Mouse (Mus musculus) C2C12 (cell line): ENCODE measurements around the gene Emid1. TPM values are rescaled to one million over a fixed set of nuclear protein-coding genes. Genes with fewer than 3 reads are reported as not detected.
A peak's percentile ranks its signal among the peaks of the same experiment; 100 is the strongest.

ENCODE experiments used
- H3K27me3 ChIP-seq: one replicate; pipeline ENCODE4 v1.6.1; 2011; ENCODE audit not compliant: control insufficient read depth, insufficient read depth, insufficient read length
- H3K36me3 ChIP-seq: one replicate; pipeline ENCODE4 v1.6.1; 2011; ENCODE audit not compliant: control insufficient read depth, insufficient read depth
- H3K4me3 ChIP-seq: one replicate; pipeline ENCODE4 v1.5.1; 2011; ENCODE audit warnings: mild to moderate bottlenecking, control low read depth; ENCODE audit not compliant: poor library complexity, insufficient read depth, severe bottlenecking
- H3K79me2 ChIP-seq: one replicate; pipeline ENCODE4 v1.6.1; 2011; ENCODE audit not compliant: control insufficient read depth, insufficient read depth
- H3K79me3 ChIP-seq: one replicate; pipeline ENCODE4 v1.6.1; 2011; ENCODE audit warnings: low read depth, control low read depth
- H3ac ChIP-seq: one replicate; pipeline ENCODE3; 2011; ENCODE audit warnings: low read depth; ENCODE audit not compliant: control insufficient read depth, insufficient read length
- CEBPB ChIP-seq: IDR thresholded peaks from one replicate; pipeline ENCODE4 v1.6.1; 2011; ENCODE audit warnings: low read depth, mild to moderate bottlenecking, control low read depth, moderate library complexity
- CTCF ChIP-seq: IDR thresholded peaks from one replicate; pipeline ENCODE4 v1.5.1; 2011; ENCODE audit not compliant: control insufficient read depth, insufficient read depth, insufficient read length
- FOSL1 ChIP-seq: IDR thresholded peaks from one replicate; pipeline ENCODE4 v1.8.0; 2011; ENCODE audit warnings: mild to moderate bottlenecking, low read length; ENCODE audit not compliant: poor library complexity, insufficient read depth, severe bottlenecking
- MAX ChIP-seq: IDR thresholded peaks from one replicate; pipeline ENCODE4 v1.6.1; 2011; ENCODE audit warnings: mild to moderate bottlenecking, control low read depth
- MYOD1 ChIP-seq: IDR thresholded peaks from one replicate; pipeline ENCODE4 v1.6.1; 2011; ENCODE audit warnings: low read depth; ENCODE audit not compliant: control insufficient read depth, insufficient read length
- MYOG ChIP-seq: IDR thresholded peaks from one replicate; pipeline ENCODE4 v1.6.1; 2011; ENCODE audit not compliant: control insufficient read depth, insufficient read length; ENCODE audit errors: extremely low read depth
- USF1 ChIP-seq: IDR thresholded peaks from one replicate; pipeline ENCODE4 v1.6.1; 2011; ENCODE audit warnings: low read depth, mild to moderate bottlenecking, control low read depth, moderate library complexity
- polyA plus RNA-seq: library from polyadenylated mRNA; unstranded; fragments of >200 nt; fragmentation: generic; extraction: Trizol; gene quantifications from one replicate; pipeline ENCODE4 v1.2.1, GENCODE M21; 2012; ENCODE audit warnings: missing spikeins

Emid1 gene
- polyA plus RNA-seq, 1 experiment, result 0.02 TPM

DNA sequence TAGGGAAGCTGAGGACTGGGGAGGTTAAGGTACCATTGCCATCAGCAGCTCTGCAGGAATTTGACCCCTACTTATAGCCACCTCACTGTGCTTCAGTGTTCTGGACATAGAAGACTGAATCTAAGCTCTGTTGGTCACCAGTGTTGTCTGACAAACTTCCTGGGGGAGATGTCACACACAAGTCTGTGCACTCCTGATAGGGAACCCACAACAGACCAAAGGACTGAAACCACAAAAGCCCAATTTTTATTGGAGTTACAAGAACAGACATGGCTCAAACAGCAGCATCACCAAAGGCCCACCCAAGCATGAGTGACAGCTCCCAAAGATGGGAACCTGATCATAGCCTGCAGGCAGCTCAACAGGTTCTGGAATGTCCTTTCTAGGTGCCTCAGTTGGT, 85.0 kb downstream of the Emid1 start:
- no peaks in the 10 kb centered on the region for H3K27me3 ChIP-seq
- peaks cover 16% of the 10 kb centered on the region for H3K79me3 ChIP-seq
- no peak for TF ChIP-seq FOSL1
- no peak for TF ChIP-seq USF1
- TF ChIP-seq MAX, result no peak
- no peak for TF ChIP-seq MYOG
- TF ChIP-seq MYOD1, result no peak
- no peak for TF ChIP-seq CTCF
- TF ChIP-seq CEBPB, result no peak
- H3K36me3 ChIP-seq, result peaks cover 44% of the 10 kb centered on the region
- H3K79me2 ChIP-seq, result peaks cover 30% of the 10 kb centered on the region
- no peak overlapping the region for H3K4me3 ChIP-seq
- no peak overlapping the region for H3ac ChIP-seq

DNA sequence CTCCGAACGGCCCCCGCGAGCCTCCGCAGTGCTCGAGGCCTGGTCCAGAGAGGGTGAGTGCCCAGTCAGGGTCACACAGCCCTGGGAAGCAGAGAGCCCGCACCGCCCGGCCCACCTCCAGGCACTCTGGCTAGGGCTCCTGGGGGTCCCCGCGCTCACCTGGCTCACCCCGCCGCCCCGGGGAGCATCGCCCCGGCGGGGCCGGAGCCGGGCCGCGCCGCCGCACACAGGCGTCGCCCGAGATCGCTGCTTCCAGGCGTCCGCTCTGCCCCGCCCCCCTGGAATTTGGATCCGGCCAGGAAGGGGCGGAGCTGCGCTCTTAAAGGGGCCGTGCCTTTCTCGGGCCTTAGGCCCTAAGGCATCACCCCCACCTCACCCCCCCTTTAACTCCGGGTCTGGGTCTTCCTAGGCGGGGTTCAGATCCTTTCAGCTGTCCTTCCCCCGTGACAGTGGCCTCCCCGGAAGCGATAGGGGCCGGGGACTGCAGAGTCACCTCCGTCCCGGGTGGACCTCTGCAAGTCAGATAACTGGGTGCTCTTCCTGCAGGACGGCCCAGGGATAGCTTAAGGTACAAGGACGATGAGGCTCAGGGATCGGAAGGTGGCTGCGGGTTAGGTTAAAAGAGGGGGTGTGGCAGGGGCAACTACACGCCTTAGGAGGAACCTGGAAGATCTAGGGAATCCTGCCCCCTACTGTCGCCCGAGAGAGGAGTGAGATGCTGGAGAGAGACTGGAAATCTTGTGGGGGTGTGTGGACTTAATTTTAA, 86.8 kb downstream of the Emid1 start, which contains the start of gene Gas2l1:
Gas2l1 (minus strand) TSS at position 272 of the 766 bp plus-strand sequence.
- Histone ChIP-seq H3K4me3 (peak within 1 kb of the TSS; percentile 65), H3K36me3 (peaks cover 35% of the 10 kb centered on the region), H3K79me3 (peaks cover 16% of the 10 kb centered on the region), H3ac (peak within 1 kb of the TSS; percentile 98), H3K27me3 (no peaks in the 10 kb centered on the region), H3K79me2 (peaks cover 31% of the 10 kb centered on the region)
- no peak for TF ChIP-seq USF1
- peak; percentile 58 for TF ChIP-seq CTCF
- no peak for TF ChIP-seq MAX

DNA sequence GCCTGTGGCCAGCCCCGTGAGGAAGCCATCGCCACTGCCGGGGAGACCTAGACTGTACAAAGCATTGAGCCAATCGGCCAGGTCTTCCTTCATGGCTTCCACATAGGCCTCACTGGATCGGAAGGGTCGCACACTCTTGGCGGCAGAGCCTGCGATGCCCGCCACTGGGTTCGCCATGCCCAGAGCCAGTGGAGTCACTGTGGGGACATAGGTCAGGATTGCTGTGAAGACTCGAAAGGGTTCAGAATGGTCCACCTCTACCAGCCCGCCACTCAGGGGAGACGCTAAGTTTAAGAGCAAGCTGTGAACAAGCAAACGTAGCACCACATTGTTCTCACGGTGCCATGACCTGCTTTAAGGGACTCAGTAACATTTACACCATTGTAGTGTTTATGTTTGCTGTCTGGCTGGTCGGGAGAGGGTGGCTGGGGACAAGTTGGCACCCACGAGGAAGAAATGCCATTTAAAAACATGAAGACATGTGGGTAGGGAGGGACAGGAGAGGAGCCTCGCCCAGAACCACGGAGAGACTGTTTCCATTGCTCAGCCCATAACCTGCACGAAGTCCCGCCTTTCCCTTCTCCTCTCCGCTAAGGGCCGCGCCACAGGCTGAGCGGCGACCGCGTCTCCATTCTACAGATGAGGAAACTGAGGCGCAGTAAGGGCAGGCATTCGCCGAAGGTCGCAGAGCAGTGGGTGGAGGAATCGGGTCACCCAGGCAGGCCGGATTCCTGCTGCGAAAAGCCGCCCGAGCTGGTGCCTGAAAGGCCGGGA, 87.6 kb downstream of the Emid1 start:
- H3K4me3 ChIP-seq, result peak overlapping the region; percentile 65
- no peaks in the 10 kb centered on the region for H3K27me3 ChIP-seq
- H3ac ChIP-seq, result peak overlapping the region; percentile 98
- H3K79me2 ChIP-seq, result peaks cover 31% of the 10 kb centered on the region
- peaks cover 16% of the 10 kb centered on the region for H3K79me3 ChIP-seq
- peaks cover 33% of the 10 kb centered on the region for H3K36me3 ChIP-seq
- TF ChIP-seq FOSL1 (no peak), MYOD1 (no peak), MAX (no peak), CEBPB (no peak), USF1 (no peak), CTCF (no peak), MYOG (no peak)

- TF ChIP-seq USF1, result no peak
- no peak for TF ChIP-seq FOSL1
- no peak for TF ChIP-seq CTCF
- TF ChIP-seq CEBPB, result no peak
- TF ChIP-seq MAX, result no peak
- no peak for TF ChIP-seq MYOD1
- no peak for TF ChIP-seq MYOG
- peaks cover 26% of the 10 kb centered on the region for H3K36me3 ChIP-seq
- peak overlapping the region; percentile 98 for H3ac ChIP-seq
- H3K4me3 ChIP-seq, result no peak overlapping the region
- peaks cover 16% of the 10 kb centered on the region for H3K79me3 ChIP-seq
- H3K79me2 ChIP-seq, result peaks cover 31% of the 10 kb centered on the region
- H3K27me3 ChIP-seq, result no peaks in the 10 kb centered on the region
Observed at GRCm38 (mm10) chr11:5063561-5064281, 88.3 kb downstream of the Emid1 start.

GRCm38 (mm10) chr11:5062860-5063505, 89.1 kb downstream of the Emid1 start:
- Histone ChIP-seq H3K36me3 (peaks cover 19% of the 10 kb centered on the region), H3K79me3 (peaks cover 16% of the 10 kb centered on the region), H3K27me3 (no peaks in the 10 kb centered on the region), H3K4me3 (no peak overlapping the region), H3ac (no peak overlapping the region), H3K79me2 (peaks cover 31% of the 10 kb centered on the region)
- no peak for TF ChIP-seq MYOD1
- no peak for TF ChIP-seq CEBPB
- no peak for TF ChIP-seq MYOG
